Mouse (Mus musculus): ENCODE data around the gene Atp11a.

- TF ChIP-seq CTCF (IDR thresholded peaks at IDR 0.05; ENCODE audit: extremely low read depth, insufficient read depth, low read length) (no peak), POLR2A (IDR thresholded peaks at IDR 0.05; ENCODE audit: extremely low read depth, insufficient read depth, low read length) (no peak)
Observed at GRCm38 (mm10) chr8:12715861-12716585, 40.8 kb upstream of the Atp11a start.

Measured in cortical plate, adult 2 months (tissue).